Mouse (Mus musculus) 3134 (cell line): ENCODE measurements around the gene Shc4.

ENCODE experiments used
- DNase-seq: peaks from one replicate; pipeline ENCODE4 v3.0.0-alpha.2; 2011; ENCODE audit warnings: low spot score; ENCODE audit not compliant: insufficient read length; ENCODE audit errors: extremely low read depth

Shc4 gene

GRCm38 (mm10) chr2:125685441-125686150 lies 38.4 kb downstream of the Shc4 start:
- DNase-seq, result no peak

- DNase-seq, result no peak
Measured at GRCm38 (mm10) chr2:125684559-125685440, 39.1 kb downstream of the Shc4 start.

DNA sequence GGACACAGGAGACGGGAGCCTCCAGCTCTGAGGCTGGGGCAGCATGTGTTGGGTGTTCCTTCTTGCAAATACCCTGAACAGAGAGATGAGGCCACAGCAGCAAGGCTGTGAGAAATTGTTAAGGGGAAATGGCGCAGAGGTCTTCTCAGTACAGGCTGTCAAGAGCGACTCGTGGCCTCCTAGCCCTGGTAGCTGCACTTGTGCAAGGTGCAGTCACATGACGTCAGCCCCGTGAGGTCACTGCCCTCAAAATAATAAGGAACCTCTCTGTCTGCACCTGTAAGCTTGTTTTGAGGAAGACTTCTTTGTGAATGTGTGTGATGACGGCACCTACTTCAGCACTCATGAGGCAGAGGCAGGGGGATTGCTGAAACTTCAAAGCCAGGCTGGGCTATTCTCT lies 40.1 kb downstream of the Shc4 start:
- DNase-seq, result no peak

GRCm38 (mm10) chr2:125681811-125682210 lies 42.1 kb downstream of the Shc4 start:
- DNase-seq, result no peak

DNA sequence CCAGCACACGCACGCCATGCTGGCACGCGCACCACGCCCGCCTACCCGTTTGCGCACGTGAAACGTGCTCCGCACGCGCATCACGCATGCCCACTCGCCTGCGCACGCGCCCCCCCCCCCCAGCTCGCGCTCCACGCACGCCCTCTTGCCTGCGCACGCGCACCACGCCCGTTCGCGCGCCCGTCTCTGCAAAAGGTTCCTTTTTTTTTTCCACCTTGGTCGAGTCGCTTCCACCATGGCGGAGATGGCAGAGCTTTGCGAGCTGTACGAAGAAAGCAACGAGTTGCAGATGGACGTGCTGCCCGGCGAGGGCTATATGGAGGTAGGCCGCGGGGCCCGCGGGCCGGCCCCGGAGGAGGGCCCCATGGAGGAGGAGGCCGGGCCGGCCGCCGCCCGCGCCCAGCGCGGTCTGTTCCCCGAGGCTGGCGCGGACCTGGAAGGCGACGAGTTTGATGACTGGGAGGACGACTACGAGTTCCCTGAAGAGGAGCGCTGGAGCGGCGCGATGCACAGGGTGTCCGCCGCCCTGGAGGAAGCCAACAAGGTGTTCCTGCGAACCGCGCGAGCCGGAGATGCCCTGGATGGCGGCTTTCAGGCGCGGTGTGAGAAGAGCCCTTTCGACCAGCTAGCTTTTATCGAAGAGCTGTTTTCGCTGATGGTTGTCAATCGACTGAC lies 50.9 kb downstream of the Shc4 start, which contains the start of gene Eid1:
Eid1 (plus strand) TSS at position 139 of the 675 bp plus-strand sequence.
- peak; percentile 92 for DNase-seq

DNA sequence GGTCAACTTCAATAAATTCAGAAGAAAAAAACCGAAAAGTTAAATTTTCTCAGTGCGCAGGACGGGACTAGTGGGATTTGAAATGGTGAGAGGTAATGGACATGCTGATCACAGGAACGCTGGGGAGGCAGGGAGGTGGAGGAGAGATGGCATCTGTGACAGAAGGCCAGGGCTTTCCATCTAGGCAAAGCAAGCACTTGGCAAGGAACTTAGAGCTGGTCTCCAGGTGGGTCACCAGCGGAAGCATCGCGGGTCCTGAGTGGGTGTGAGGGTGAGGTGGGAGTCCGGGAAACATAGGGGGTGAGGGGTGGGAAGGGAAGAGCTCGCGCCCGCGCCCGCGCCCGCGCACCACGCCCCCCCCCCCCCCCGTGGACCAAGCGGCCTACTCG lies 51.4 kb downstream of the Shc4 start:
- no peak for DNase-seq

DNA sequence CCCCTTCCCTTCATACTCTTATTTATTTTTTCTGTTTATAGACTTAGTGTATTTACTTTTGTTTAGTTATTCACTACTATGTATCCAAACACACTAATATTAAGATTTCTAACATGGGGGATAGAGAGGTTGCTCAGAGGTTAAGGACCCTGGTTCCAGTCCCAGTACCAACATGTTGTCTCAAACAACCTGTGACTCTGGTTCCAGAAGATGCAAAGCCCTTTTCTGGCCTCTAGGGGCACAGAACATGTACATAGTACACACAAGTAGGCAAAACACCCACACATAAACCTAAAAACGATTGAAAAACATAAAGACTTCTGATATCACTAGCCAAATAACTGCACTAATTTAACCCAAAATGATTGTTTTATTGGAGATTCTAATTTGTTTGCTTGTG lies 53.1 kb downstream of the Shc4 start:
- no peak for DNase-seq

GRCm38 (mm10) chr2:125667721-125668120 lies 56.2 kb downstream of the Shc4 start:
- no peak for DNase-seq

- DNase-seq, result peak; percentile 48
Measured at GRCm38 (mm10) chr2:125667184-125667583, 56.8 kb downstream of the Shc4 start.

DNA sequence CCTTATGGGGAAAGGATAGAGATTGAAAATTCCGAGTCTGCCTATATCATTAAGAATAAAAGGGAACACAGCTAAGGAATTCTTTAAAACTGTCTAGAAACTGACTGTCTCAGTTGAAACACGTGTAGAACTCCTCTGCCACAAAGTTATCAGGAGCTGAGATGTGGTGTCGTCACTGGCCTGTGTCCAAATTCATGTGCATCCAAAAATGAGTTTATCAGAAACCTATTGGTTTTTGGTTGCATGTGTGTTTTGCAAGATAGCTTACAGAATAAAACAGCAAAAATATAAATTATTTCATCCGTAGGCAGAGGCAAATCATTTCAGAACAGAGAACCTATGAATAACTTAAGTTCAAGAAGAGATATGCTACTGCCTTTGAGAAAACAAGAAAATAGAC lies 57.3 kb downstream of the Shc4 start:
- DNase-seq, result no peak

GRCm38 (mm10) chr2:125665909-125666308 lies 58.0 kb downstream of the Shc4 start:
- no peak for DNase-seq

DNA sequence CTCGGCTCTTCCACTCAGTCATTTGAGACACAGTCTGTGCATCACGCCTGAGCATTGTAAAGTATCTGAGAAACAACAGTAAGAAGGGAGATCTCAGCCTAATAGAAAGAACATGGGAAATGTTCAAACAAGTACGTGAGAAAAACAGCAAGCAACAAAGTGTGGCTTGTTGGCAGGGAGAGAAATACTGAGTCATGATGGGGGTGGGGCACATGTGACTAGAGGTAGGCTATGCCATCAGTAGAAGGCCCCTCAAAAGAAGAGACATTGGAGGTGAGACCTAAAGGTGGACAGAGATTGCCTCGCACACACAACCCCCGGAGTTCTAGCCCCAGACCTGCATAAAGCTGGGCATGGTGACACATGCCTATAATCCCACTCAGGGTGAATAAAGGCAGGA lies 58.7 kb downstream of the Shc4 start:
- DNase-seq, result no peak

- no peak for DNase-seq
Measured at GRCm38 (mm10) chr2:125662517-125662916, 61.4 kb downstream of the Shc4 start.

DNA sequence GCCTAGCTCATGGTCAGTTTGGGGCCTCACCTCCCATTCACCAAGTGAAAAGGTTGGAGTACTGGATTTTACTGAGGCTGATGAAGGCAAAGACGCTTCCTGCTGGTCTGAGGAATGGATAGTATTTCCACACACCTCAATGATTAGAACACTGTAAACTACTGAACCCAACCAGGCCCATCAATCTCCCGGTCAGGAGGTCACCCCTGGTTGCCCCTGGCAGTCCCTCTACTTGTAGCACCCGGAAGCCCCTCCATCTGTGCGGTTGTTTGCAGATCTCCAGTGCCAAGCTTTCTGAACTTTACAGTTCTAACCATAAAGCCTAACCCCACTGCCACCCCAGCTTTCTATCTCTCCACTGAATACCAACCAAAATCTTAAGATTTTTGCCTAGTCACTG lies 62.8 kb downstream of the Shc4 start:
- no peak for DNase-seq

DNA sequence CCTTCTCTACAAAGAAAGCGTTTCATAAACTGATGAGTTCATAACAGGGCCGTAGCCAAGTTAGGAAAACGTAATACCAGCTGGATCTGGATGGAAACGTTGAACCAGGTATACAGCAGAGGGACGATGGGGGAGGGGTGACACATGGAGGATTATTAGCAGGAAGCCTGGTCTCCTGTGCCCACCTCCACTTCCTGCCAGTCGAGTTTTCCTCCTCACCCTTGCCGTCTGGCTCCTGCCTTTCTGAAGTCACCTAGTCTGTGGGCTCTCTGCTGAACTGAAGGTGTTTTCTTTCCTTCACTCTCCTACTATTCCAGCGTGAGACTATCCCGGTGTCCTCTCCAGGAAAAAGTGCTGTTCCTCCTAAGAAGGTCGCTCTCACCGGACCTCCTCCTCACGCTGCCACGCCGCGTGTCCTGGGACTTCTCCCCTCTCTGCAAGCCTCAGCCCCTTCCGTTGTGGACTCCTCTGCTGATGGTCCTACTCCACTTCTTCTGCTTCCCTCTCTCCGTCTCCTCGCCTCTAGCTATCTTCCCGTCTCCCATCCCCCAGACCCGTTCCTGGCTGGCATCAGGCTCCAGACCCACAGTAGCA lies 63.3 kb downstream of the Shc4 start:
- DNase-seq, result no peak

DNA sequence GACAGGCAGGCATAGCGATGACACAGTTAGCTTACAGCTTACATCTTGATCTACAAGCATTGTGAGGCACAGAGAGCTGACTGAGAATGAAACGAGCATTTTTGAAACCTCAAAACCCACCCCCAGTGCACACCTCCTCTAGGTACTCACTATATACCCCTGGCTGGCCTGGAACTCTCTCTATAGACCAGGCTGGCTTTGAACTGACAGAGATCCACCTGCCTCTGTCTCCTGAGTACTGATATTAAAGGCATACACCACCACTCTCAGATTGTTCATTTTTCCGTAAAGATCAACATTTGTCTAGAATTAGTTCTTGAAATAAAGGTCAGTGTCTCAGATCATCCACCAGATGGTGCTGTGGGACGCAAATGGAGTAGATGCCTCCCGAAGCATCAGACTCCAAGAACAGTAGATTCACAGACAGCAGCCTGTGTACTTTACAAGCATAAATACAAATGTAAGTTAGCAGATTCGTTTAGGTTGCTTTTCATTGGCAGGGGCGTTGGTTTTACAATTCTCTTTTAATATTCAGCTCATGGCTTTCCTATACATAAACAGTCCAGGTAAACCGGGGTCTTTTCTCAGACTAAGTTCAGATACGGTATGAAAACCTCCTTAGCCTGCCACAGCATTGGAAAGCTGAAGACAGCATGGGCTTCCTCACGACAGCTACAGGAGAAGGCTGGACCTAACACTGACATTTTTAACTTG lies 64.0 kb downstream of the Shc4 start:
- DNase-seq, result no peak

DNA sequence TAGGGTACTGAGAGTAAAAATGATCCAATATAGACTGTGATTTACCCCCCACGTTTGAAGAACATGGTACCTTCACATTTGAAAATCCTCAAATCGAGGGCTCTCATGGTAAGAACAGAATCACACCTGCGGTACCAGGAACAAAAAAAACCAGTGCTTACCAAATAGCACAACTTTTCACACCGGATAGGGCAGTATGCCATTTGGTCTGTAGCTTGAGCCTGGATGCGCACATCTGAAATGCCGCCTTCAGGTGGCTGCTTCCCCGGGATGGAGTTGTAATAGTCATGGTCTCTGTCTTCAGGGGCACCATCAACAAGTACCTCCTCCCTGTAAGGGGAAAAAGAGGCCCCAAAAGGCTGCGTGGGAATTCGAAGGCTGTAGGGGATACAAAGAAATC lies 68.6 kb downstream of the Shc4 start:
- DNase-seq, result no peak

- DNase-seq, result no peak
Measured at GRCm38 (mm10) chr2:125653286-125653685, 70.7 kb downstream of the Shc4 start.

- no peak for DNase-seq
Measured at GRCm38 (mm10) chr2:125651563-125651962, 72.4 kb downstream of the Shc4 start.

- no peak for DNase-seq
Measured at GRCm38 (mm10) chr2:125650742-125651352, 73.1 kb downstream of the Shc4 start.
